Mouse (Mus musculus) MEL (cell line): ENCODE data around the gene Trpm8. TPM values are rescaled to one million over a fixed set of nuclear protein-coding genes. Genes with fewer than 3 reads are reported as not detected.

Source experiments
- DNase-seq: peaks from one replicate; pipeline ENCODE4 v3.0.0; 2011; ENCODE audit warnings: low read depth, low spot score
- H3K27ac ChIP-seq: 2 replicates; pipeline ENCODE4 v1.5.1; 2012; ENCODE audit warnings: low read depth, mild to moderate bottlenecking, control low read depth, low read length, moderate library complexity; ENCODE audit not compliant: control insufficient read depth
- H3K27me3 ChIP-seq, 2 experiments: fragments of 150-350 bp in 1 of 2; sonication (generic) in 1 of 2; 2 replicates each; pipeline ENCODE4 v1.6.1; 2012; ENCODE audit warnings: low read length in 2 of 2, mild to moderate bottlenecking in 2 of 2, improper control_type of control experiment in 1 of 2, moderate library complexity in 1 of 2; ENCODE audit not compliant: insufficient read depth in 2 of 2, control insufficient read depth in 1 of 2
- H3K36me3 ChIP-seq, 2 experiments: 2 replicates each; pipeline ENCODE4 v1.6.1; 2012 to 2014; ENCODE audit warnings: low read length in 2 of 2, improper control_type of control experiment in 1 of 2, inconsistent platforms in 1 of 2, mild to moderate bottlenecking in 1 of 2; ENCODE audit not compliant: insufficient read depth in 2 of 2, control insufficient read depth in 1 of 2
- H3K4me1 ChIP-seq, 2 experiments: fragments of 150-350 bp in 1 of 2; sonication (generic) in 1 of 2; 2 replicates each; pipeline ENCODE4 v1.6.1; 2012; ENCODE audit warnings: low read length in 2 of 2, improper control_type of control experiment in 1 of 2, mild to moderate bottlenecking in 1 of 2; ENCODE audit not compliant: insufficient read depth in 2 of 2, control insufficient read depth in 1 of 2
- H3K4me3 ChIP-seq, 2 experiments: fragments of 150-350 bp in 1 of 2; sonication (generic) in 1 of 2; 2 replicates each; pipeline ENCODE4 v1.5.1; 2012; ENCODE audit warnings: low read depth in 2 of 2, low read length in 2 of 2, mild to moderate bottlenecking in 2 of 2, moderate library complexity in 2 of 2, control low read depth in 1 of 2, improper control_type of control experiment in 1 of 2; ENCODE audit not compliant: control insufficient read depth in 1 of 2, insufficient read depth in 1 of 2
- H3K79me2 ChIP-seq: 2 replicates; pipeline ENCODE4 v1.6.1; 2012; ENCODE audit warnings: mild to moderate bottlenecking, low read length, moderate library complexity; ENCODE audit not compliant: control insufficient read depth, poor library complexity, insufficient read depth
- H3K9ac ChIP-seq: 2 replicates; pipeline ENCODE4 v1.6.1; 2012; ENCODE audit warnings: low read depth, mild to moderate bottlenecking, control low read depth, low read length, moderate library complexity; ENCODE audit not compliant: control insufficient read depth, poor library complexity, severe bottlenecking
- H3K9me3 ChIP-seq: fragments of 150-350 bp; sonication (generic); replicated peaks from 2 replicates; pipeline ENCODE4 v1.6.1; 2012; ENCODE audit warnings: mild to moderate bottlenecking, low read length, improper control_type of control experiment, moderate library complexity; ENCODE audit not compliant: insufficient read depth
- BHLHE40 ChIP-seq: IDR thresholded peaks from 2 replicates; pipeline ENCODE4 v1.6.1; 2012; ENCODE audit warnings: low read depth, mild to moderate bottlenecking, inconsistent platforms, low read length, improper control_type of control experiment, borderline replicate concordance
- CHD2 ChIP-seq: IDR thresholded peaks from 2 replicates; pipeline ENCODE4 v1.6.1; 2011; ENCODE audit warnings: low read length, improper control_type of control experiment
- GATA1 ChIP-seq: IDR thresholded peaks from 2 replicates; pipeline ENCODE4 v1.6.1; 2011; ENCODE audit warnings: low read depth, low read length, improper control_type of control experiment
- HCFC1 ChIP-seq: IDR thresholded peaks from 2 replicates; pipeline ENCODE4 v1.6.1; 2012; ENCODE audit warnings: low read depth, mild to moderate bottlenecking, inconsistent platforms, low read length, improper control_type of control experiment, moderate library complexity
- JUND ChIP-seq: IDR thresholded peaks from 2 replicates; pipeline ENCODE4 v1.6.1; 2011; ENCODE audit warnings: low read depth, mild to moderate bottlenecking, improper control_type of control experiment, low read length
- KAT2A ChIP-seq: conservative IDR thresholded peaks from 2 replicates; pipeline ENCODE4 v1.6.1; 2012; ENCODE audit warnings: low read depth, low read length, improper control_type of control experiment, inconsistent platforms
- MAZ ChIP-seq: IDR thresholded peaks from 2 replicates; pipeline ENCODE4 v1.6.1; 2012; ENCODE audit warnings: low read depth, mild to moderate bottlenecking, inconsistent platforms, low read length, improper control_type of control experiment
- NRF1 ChIP-seq: IDR thresholded peaks from 2 replicates; pipeline ENCODE4 v1.6.1; 2014; ENCODE audit warnings: low read depth, mild to moderate bottlenecking, inconsistent platforms, low read length, improper control_type of control experiment, moderate library complexity; ENCODE audit not compliant: poor library complexity, insufficient read depth, severe bottlenecking
- TBP ChIP-seq: IDR thresholded peaks from 2 replicates; pipeline ENCODE4 v1.8.0; 2011; ENCODE audit warnings: low read depth, low read length, improper control_type of control experiment
- USF1 ChIP-seq: IDR thresholded peaks from 2 replicates; pipeline ENCODE4 v1.6.1; 2014; ENCODE audit warnings: low read depth, mild to moderate bottlenecking, inconsistent platforms, low read length, improper control_type of control experiment, moderate library complexity
- ZC3H11A ChIP-seq: IDR thresholded peaks from 2 replicates; pipeline ENCODE4 v1.6.1; 2012; ENCODE audit warnings: low read depth, mild to moderate bottlenecking, inconsistent platforms, low read length, improper control_type of control experiment
- polyA plus RNA-seq, 2 experiments: library from polyadenylated mRNA; stranded (reverse) in 1 of 2; unstranded in 1 of 2; fragments of >175 nt in 1 of 2; fragments of >200 nt in 1 of 2; gene quantifications; 2 replicates each; pipeline versions ENCODE4 v1.2.1 to v1.2.4; 2012; ENCODE audit warnings: low replicate concordance in 2 of 2, low read depth in 1 of 2; ENCODE audit not compliant: insufficient read length in 2 of 2, insufficient read depth in 1 of 2, missing spikeins in 1 of 2
- total RNA-seq: library from RNA; depleted of rRNA; stranded (reverse); fragments of 300-350 nt; gene quantifications from 2 replicates; pipeline ENCODE4 v1.2.3, GENCODE M21; 2012; rRNA removed

The Trpm8 gene
- total and polyA plus RNA-seq, 3 experiments, result not detected

- Histone ChIP-seq H3K79me2 (no peaks in the 10 kb centered on the region), H3K4me3 (no peak overlapping the region), H3K27ac (no peak overlapping the region)
- no peak for DNase-seq
- TF ChIP-seq KAT2A (no peak), ZC3H11A (no peak), GATA1 (no peak), CHD2 (no peak), HCFC1 (no peak), JUND (no peak), MAZ (no peak), TBP (no peak), BHLHE40 (no peak), NRF1 (no peak), USF1 (no peak)
- TF ChIP-seq, all 39 proteins: peak for 0
- no peaks in the 10 kb centered on the region for H3K36me3 ChIP-seq
- 0 out of 4 replicates have a peak, but pooled peaks cover 0 to 3% of the 10 kb centered on the region in 2 experiments for H3K4me1 ChIP-seq
- no peaks in the 10 kb centered on the region for H3K9me3 ChIP-seq
- no peak overlapping the region for H3K9ac ChIP-seq
- H3K27me3 ChIP-seq, result no peaks in the 10 kb centered on the region
These were observed 160.0 kb downstream of the Trpm8 start for GRCm38 (mm10) chr1:88437206-88438126.

Other genes starting within 250 kb of the Trpm8 start
- gene Ugt1a10, start 222.3 kb upstream of the Trpm8 start, total RNA-seq, result not detected in 2 replicates
- gene Ugt1a10, start 222.3 kb upstream of the Trpm8 start, polyA plus RNA-seq, result not detected
- not detected in 2 replicates for gene Ugt1a9, start 206.9 kb upstream of the Trpm8 start, total RNA-seq
- gene Ugt1a9, start 206.9 kb upstream of the Trpm8 start, polyA plus RNA-seq, result not detected
- gene Ugt1a8, start 189.8 kb upstream of the Trpm8 start, total RNA-seq, result not detected in 2 replicates
- gene Ugt1a8, start 189.8 kb upstream of the Trpm8 start, polyA plus RNA-seq, result not detected
- 0.03 TPM in 1 of 2 replicates, not detected in the other for gene Ugt1a7c, start 182.6 kb upstream of the Trpm8 start, total RNA-seq
- not detected for gene Ugt1a7c, start 182.6 kb upstream of the Trpm8 start, polyA plus RNA-seq
- not detected in 2 replicates for gene Ugt1a6b, start 174.4 kb upstream of the Trpm8 start, total RNA-seq
- gene Ugt1a6b, start 174.4 kb upstream of the Trpm8 start, polyA plus RNA-seq, result not detected
- not detected in 2 replicates for gene Ugt1a6a, start 142.9 kb upstream of the Trpm8 start, total RNA-seq
- gene Ugt1a6a, start 142.9 kb upstream of the Trpm8 start, polyA plus RNA-seq, result not detected
- not detected in 2 replicates for gene Ugt1a5, start 111.6 kb upstream of the Trpm8 start, total RNA-seq
- gene Ugt1a5, start 111.6 kb upstream of the Trpm8 start, polyA plus RNA-seq, result not detected
- not detected in 2 replicates for gene Ugt1a2, start 77.1 kb upstream of the Trpm8 start, total RNA-seq
- gene Ugt1a2, start 77.1 kb upstream of the Trpm8 start, polyA plus RNA-seq, result not detected
- not detected in 2 replicates for gene Dnajb3, start 71.9 kb upstream of the Trpm8 start, total RNA-seq
- not detected for gene Dnajb3, start 71.9 kb upstream of the Trpm8 start, polyA plus RNA-seq
- not detected in 2 replicates for gene Ugt1a1, start 65.7 kb upstream of the Trpm8 start, total RNA-seq
- not detected for gene Ugt1a1, start 65.7 kb upstream of the Trpm8 start, polyA plus RNA-seq
- gene Mroh2a, start 50.7 kb upstream of the Trpm8 start, total RNA-seq, result 0.20 and 0.27 TPM in 2 replicates
- gene Mroh2a, start 50.7 kb upstream of the Trpm8 start, polyA plus RNA-seq, result 1 to 10 TPM in 1 of 2 experiments, not detected in 1; 2.5 TPM
- 58.6 and 59.4 TPM in 2 replicates for gene Hjurp, start within 50 bp of the Trpm8 start, total RNA-seq
- gene Hjurp, start within 50 bp of the Trpm8 start, polyA plus RNA-seq, result 100 to 1,000 TPM in 1 of 2 experiments, 10 to 100 TPM in 1; 76.3 to 103 TPM
- not detected in 2 replicates for gene Spp2, start 129.3 kb downstream of the Trpm8 start, total RNA-seq
- gene Spp2, start 129.3 kb downstream of the Trpm8 start, polyA plus RNA-seq, result not detected
- gene Glrp1, start 232.4 kb downstream of the Trpm8 start, total RNA-seq, result not detected in 2 replicates
- gene Glrp1, start 232.4 kb downstream of the Trpm8 start, polyA plus RNA-seq, result not detected